Mouse (Mus musculus) ovary, postnatal 14 days (tissue): ENCODE results near the gene Gnpnat1.
A peak's percentile ranks its signal among the peaks of the same experiment; 100 is the strongest.

ENCODE experiments used
- DNase-seq: peaks from one replicate; pipeline ENCODE4 v3.0.0; 2022; ENCODE audit warnings: low spot score

Gene Gnpnat1

DNA sequence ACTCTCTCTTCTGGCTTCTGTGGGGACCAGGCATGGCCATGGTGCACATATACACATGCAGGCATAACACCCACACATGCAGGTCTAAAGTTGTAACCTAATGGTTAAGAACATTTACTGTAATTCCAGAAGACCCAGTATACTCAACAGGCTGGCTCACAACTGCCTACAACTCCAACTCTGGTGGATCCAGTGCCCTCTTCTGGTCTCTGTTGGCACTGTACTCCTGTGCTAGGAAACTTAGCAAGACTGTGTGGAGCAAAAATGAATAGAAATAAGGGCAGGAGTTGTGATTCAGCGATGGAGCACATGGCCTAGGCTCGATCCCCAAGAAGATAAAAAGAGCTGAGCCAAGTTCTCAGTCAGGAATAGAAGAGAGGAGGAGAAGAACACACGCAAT is 4.9 kb downstream of the Gnpnat1 start:
- no peak for DNase-seq

DNA sequence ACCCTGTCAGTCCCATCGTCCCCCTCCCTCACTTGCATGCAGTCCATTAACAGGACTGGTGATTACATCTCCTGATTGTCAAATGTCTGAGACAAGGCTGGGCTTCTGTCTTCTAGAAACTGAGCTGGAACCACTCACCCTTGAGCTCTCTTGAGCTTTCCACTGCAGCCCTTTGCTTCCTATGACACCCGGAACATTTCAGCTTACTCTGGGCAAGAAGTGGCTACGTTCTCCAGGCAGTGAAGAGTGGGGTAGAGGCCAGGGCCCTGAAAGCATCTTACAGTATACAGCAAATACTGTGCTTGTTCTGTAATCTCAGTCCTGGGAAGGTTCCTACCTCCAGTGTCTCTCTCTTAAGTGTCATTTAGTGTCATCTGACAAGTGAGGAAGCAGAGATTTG is 15.5 kb downstream of the Gnpnat1 start:
- DNase-seq = no peak

DNA sequence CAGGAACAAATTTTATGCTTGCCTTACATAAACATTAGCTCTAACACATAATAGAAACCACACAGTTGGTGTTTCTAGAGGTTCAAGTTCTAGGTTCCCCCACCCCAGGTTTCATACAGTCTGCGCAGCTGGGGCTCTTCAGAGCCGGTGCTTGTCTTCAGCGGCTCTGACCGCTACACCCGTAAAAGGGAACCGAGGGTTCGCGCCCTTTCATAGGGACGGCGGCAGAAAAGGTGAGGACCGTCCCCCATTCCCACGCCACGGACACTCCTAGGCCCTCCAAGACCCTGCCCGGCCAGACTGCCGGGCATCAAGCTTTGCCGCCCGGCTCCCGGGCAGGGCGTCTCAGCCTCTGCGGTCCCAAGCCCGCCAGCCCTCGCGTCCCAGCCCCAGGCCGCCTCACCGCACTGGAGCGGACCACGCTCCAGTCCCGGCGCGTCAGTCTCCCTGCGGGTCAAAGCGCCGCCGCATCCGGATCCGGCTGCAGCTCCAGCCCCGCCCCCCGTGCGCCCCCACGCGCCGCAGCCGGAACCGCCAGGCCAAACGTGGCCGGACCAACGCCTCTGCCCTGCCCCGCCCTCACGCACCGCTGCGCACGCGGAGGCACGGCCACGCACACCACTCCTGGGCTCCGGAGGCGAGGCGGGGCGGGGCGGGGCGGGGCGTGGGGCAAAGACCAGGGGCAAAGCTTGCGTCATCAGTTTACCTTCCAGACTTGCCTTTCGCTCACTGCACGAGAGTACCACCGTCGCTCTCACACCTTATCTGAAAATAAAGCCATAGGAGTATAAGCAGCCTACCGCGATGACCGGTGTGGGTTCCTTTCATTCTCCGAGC is 16.1 kb downstream of the Gnpnat1 start:
- peak; percentile 85 for DNase-seq

DNA sequence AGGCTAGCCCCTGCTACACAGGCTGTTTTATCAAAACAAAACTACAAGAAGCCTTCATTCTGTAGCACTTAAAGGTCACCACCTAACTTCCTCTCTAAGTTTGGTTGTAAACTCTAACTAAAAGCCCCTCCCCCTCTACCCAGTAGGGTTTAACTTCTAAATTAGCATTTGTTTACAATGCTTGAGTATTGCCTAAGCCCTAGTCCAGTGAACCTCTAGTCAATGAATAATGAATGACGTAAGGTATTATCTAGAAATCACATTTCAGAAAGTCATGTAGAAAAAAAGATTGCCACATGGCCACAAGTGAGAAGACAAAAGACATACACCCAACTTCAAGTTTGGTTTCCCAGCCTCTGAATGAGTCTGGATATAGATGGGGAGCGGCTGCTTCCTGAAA is 17.2 kb downstream of the Gnpnat1 start:
- no peak for DNase-seq

DNA sequence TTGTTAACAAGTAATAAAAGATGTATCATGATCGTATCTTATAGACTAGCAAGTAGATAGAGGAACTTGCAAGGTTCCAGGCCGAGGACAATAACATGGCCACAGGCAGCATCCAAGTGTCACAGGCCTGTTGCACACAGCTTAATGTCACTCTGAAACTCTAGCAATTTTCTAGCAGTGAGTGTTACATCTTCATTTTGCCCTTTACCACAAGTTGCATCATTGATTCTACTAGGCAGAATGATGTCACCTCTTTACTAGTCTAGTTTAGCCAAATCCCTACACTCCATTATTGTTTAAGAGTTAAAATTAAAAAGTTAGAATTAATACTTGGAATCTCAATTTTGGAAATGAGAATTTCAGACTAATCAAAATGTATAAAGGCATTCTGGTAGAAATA is 19.1 kb downstream of the Gnpnat1 start:
- no peak for DNase-seq

DNA sequence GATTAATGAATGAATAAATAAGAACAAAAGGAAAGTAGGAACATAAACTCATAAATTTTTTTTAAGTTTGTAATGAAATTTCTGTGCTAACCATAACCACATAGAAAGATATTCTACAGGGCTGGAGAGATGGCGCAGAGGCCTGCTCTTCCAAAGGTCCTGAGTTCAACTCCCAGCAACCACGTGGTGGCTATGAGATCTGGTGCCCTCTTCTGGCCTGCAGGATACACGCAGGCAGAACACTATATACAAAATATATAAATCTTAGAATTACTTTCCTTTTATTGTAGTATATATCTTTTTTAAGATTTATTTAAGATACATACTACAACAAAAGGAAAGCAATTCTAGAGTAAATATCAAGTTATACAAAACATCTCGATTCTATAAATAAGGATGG is 21.8 kb downstream of the Gnpnat1 start:
- no peak for DNase-seq

DNA sequence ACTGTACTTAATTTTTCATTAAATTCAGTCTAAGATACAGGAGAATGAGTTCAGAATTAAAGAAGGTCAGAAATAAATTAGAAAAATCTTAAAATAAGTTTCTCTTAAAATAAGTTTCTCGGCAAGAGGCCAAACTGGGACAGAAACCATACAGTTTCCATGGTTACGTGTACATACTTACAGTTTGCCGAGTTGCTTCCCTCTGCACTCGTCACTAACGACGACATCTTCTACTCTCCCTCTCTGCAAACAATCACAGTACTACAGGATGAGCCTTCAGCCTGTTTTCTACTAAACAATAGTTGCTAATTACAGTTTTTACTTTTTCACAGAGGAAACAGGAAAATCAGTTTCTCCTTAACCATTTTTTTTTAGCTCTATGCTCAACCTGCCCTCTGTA is 24.0 kb downstream of the Gnpnat1 start:
- DNase-seq = no peak

DNA sequence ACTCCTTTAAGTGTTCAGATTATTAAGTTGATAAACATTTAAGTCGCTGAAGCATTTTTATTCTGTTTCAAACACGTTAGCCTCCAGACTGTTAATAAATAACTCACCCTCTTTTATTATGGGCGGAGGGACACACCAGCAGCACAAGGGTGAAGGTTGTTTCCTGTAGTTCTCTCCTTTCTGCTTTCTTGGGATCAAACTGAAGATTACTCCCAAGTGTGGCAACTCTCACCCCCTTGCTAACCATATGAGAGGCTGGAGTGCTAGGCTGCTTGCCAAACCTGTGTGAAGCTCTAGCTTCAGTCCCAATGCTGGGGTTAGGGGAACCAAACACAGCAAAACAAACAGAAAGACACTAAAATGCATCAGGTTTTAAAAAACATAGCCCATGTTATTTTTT is 25.9 kb downstream of the Gnpnat1 start:
- DNase-seq = no peak

DNA sequence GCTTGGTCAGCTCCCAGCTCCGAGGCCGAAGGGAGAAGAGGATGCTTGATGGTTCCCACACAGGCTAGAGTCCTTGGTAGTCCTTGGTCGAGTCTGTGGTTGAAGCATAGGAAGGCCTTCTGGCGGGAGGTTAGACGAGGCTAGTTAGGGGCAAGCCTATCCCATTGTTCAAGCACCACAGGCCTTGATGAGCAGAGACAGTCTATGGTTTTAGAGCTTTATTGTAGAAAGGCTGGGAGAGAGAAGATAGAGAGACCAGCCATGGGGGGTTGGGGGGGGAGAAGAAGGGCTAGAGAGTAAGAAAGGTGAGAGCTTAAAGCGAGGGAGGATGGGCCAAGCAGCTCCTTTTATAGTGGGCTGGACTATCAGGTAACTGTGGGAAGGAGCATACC is 39.5 kb downstream of the Gnpnat1 start:
- no peak for DNase-seq

DNA sequence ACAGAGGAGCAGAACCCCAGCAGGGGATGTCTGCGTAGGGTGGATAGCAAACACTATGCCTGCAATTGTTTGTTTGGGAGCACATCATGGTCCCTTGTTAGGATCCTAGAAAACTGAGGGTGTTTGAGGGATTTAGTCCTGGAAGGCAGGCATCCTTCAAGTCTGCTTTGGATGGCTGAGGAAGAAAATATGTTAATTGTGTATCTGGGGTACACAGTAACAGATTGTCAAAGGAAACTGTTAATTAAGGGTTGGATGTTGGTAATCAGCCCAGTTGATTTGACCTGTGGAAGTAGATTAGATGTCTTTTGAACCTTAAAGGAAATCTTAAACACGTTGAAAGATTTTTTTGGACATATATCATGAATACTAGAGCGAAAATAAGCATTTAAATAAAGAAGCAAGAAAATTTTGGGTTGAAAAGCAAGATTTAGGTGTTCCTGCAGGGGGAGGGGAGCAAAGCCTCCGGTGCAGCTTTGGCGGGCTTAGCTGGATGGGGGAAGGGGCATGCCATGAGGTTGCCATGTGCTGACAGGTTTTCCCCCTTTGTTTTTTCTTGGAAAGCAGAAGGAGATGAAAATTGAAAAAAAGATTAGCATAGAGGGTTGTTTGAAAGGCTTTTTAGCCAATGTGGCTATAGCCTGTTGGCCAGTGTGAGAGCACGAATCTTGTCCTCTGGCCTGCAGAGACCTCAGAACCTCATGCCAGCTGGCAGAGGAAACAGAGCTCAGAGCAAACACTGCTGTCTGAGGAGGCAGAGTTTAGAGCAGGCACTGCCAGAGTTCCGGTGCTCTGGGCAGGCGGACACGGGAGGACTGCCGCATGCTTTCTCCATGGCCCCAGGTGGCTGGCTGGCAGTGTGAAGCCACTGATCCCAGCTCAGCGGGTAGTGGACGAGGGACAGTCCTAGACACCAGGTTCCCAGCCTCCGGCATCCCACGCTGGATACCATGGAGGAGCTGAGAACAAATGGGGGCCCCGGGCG is 40.2 kb downstream of the Gnpnat1 start:
- DNase-seq = no peak

DNA sequence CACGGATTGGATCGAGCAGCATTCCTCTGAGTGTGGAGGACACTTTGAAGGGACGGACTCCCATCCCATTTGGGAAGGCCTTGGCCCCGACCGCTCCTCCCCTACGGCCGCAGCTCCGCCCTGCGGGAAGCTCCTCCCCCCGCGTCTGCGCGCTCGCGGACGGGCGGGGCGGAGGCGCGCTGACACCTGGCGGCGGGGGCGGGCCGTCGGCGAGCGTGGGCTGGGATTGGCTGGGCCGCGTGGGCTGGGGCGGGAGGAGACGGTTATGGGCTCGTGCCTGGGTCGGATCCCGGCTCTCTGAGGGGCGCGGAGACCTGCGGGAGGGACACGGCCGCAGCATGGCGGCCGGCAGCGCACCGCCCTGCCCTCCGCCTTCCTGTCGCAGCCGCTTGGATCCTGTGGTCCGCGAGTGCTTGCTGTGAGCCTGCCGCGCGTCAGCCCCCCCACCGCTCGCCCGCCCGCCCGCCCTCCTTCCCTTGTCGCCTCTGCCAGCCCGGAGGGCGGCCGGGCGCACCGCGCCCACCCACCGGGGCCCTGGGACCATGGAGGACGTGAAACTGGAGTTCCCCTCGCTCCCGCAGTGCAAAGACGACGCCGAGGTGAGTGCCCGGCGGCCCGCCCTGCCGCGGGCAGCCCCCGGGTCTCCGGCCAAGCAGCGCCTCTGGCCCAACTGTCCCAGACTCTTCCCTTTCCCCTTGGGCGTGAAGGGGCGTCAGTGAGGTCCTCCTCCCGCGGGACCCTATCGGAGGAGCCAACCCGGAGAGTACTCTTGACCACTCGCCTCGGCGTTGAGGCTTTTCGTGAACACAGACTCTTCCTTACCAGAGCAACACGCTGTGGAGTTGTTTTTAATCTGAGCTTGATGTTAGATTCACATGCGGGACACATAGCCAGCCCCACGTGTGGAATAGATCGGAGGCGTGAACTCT is 53.5 kb downstream of the Gnpnat1 start, which contains the start of gene Styx:
TSS of gene Styx (plus strand) at position 163 of the 929 bp plus-strand sequence.
- peak; percentile 95 for DNase-seq

DNA sequence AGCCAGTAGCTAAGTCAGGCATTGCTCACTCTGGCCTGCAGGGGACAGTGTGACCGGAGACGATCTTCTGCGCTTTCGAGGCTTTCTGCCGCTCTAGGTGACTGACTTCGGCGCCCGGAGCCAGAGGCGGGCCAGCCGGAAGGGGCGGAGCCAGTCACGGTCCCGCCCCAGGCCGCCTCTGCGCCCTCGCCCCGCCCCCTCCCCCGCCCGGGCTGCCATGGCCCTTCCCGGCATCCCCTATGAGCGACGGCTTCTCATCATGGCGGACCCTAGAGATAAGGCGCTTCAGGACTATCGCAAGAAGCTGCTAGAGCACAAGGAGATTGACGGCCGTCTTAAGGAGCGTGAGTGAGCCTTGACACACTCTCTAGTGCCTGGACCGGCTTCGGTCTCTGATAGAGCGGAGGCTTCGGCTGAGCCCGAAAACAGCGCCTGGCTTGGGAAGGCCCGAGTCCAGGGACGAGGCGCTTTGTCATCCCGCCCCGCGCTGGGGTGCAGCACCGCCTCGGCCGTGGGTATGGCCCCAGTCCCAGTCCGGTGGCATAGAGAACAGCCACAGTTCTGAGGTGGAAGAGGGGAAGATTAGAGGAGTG is 75.0 kb downstream of the Gnpnat1 start, which contains the start of gene Psmc6:
TSS of gene Psmc6 (plus strand) at position 200 of the 593 bp plus-strand sequence.
- DNase-seq = peak; percentile 79

DNA sequence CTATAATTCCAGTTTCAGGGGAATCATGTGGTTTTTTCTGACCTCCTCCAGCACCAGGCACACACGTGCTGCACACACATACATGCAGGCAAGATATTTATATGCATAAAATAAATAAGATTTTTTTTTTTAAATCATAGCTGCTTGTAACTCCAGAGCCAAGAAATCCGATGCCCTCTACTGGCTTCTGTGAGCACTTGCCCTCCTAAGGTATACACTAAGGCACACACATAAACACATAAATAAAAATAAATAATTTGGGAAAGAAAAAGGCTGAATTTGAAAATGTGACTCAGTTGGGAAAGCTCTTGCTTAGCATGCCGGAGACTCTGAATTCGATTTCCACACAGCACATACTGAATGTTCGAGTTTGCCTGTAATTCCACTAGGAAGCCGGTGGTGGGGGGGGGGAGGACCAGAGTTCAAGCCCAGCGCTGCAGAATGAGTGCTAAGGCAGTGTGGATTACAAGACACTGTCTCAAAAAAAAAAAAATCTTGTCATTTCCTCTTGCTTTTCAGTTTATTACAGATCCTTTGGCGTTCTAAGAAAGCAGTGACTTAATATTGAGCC is 75.6 kb downstream of the Gnpnat1 start:
- DNase-seq = no peak

DNA sequence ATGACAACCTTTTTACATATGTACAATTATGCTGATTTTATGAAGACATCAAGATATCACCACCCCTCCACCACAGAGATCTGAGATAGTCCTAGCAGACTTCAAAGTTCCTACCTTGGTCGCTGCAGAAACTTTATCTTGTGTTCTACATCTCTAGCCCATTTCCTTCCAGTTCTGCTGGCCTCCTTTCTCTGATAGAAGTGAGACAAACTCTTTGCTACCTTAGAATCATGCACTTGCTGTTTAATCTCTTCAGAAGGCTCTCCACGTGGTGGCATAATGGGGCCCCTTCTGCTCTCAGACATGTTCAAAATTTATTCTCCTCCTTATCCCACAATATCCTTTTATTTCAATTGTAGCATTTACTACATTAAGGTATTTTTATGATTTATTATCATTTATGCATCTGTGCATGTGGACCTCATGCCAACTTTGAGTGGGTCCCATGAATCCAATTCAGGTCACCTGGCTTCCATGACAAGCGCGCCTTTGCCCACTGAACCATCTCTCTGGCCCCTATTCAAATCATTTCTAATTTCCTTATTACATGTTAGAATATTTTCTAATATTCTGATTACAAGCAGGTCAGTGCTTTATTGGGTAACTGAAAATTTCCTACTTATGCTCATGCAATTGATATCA is 76.5 kb downstream of the Gnpnat1 start:
- DNase-seq = no peak
